Mouse (Mus musculus) limb, embryonic 11.5 days (tissue): ENCODE measurements around the gene 2410137M14Rik. TPM values are rescaled to one million over a fixed set of nuclear protein-coding genes. Genes with fewer than 3 reads are reported as not detected.

Experiments
- ATAC-seq: fragments of 200-750 bp; cut with Nextera tagmentation; 2 replicates; pipeline ENCODE4 v1.8.0; 2017; ENCODE audit warnings: low read depth; ENCODE audit not compliant: insufficient number of reproducible peaks, low FRiP score, low TSS enrichment
- DNase-seq: peaks from one replicate; pipeline ENCODE4 v3.0.0-alpha.2; 2015; ENCODE audit warnings: low spot score
- H3K27ac ChIP-seq: fragments of 300-500 bp; sonication (generic); replicated peaks from 2 replicates; pipeline ENCODE4 v1.5.1; 2014; ENCODE audit warnings: low read depth, mild to moderate bottlenecking, low read length
- H3K27me3 ChIP-seq: fragments of 300-500 bp; sonication (generic); 2 replicates; pipeline ENCODE4 v1.6.1; 2014; ENCODE audit warnings: mild to moderate bottlenecking, low read length, mixed read lengths; ENCODE audit not compliant: control insufficient read depth, insufficient read depth
- H3K36me3 ChIP-seq: fragments of 300-500 bp; sonication (generic); 2 replicates; pipeline ENCODE4 v1.6.1; 2014; ENCODE audit warnings: mild to moderate bottlenecking, low read length, moderate library complexity, mixed read lengths; ENCODE audit not compliant: control insufficient read depth, insufficient read depth
- H3K4me1 ChIP-seq: fragments of 300-500 bp; sonication (generic); 2 replicates; pipeline ENCODE4 v1.6.1; 2014; ENCODE audit warnings: low read length, mixed read lengths; ENCODE audit not compliant: control insufficient read depth, insufficient read depth
- H3K4me2 ChIP-seq: fragments of 300-500 bp; sonication (generic); 2 replicates; pipeline ENCODE4 v1.6.1; 2014; ENCODE audit warnings: low read depth, mild to moderate bottlenecking, moderate library complexity; ENCODE audit not compliant: severe bottlenecking
- H3K4me3 ChIP-seq: fragments of 300-500 bp; sonication (generic); 2 replicates; pipeline ENCODE4 v1.5.1; 2014; ENCODE audit warnings: low read depth, low read length
- H3K9ac ChIP-seq: fragments of 300-500 bp; sonication (generic); 2 replicates; pipeline ENCODE4 v1.6.1; 2014; ENCODE audit warnings: mild to moderate bottlenecking, low read length
- H3K9me3 ChIP-seq: fragments of 300-500 bp; sonication (generic); 2 replicates; pipeline ENCODE4 v1.6.1; 2016; ENCODE audit warnings: low read length; ENCODE audit not compliant: control insufficient read depth
- WGBS: fragments of 180-500 bp; shearing (Covaris S2); extraction: QIAGEN DNeasy Blood & Tissue Kit; methylation state at CpG from one replicate; pipeline ENCODE4 v1.1.7; 2014; 5-methylcytosine and 5-hydroxymethylcytosine counted together
- polyA plus RNA-seq: library from polyadenylated mRNA; unstranded; fragments of >200 nt; fragmentation: Nextera tagmentation; extraction: Ambion mirVana; gene quantifications from 2 replicates; pipeline ENCODE4 v1.2.1, GENCODE M21; 2014

Gene 2410137M14Rik
- polyA plus RNA-seq, 1 experiment from 2014 or later: not detected

DNA sequence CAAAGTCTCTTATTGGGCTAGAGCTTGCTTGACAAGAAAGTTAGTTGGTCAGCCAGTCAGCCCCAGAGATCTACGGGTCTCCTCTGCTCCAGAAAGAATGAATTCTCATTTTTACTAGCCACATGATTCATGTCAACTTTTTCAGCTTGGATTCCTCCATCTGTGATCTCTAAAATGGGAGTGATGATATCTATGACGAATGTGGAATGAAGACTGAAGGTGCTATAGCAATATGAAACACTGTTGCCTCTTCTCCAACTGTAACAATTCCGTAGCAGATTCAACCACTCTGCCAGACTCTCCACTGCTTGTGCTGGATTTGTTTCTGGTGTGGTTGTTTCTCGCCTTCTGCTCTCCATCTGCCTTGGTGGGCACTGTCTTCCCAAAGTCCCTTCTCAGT lies 49.9 kb downstream of the 2410137M14Rik start:
- Histone ChIP-seq H3K4me2 (no peak overlapping the region), H3K9me3 (no peaks in the 10 kb centered on the region), H3K4me3 (no peak overlapping the region), H3K36me3 (no peaks in the 10 kb centered on the region), H3K27ac (no peak overlapping the region), H3K9ac (no peak overlapping the region), H3K27me3 (no peaks in the 10 kb centered on the region), H3K4me1 (no peaks in the 10 kb centered on the region)
- ATAC-seq (no peak), DNase-seq (no peak)
- WGBS: 83% methylated on average over 4 of the region's 4 CpGs

DNA sequence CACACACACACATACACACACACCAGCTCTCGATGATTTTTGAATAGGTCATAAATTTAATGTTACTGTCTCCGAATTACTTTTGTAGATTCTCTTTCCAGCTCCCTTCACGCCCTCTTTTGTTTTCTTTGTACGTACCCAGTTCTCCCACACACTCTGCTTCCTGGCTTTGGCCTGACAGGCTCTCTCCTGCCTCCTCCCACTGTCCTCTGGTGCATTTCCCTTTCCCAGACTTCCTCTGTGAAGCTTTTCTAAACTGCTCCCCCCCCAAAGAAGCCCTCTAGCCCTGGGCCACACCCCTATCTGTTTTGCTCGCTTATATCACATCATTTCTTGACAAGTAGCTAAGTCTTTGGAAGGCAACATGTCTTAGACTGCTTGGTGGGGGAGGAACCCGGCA lies 50.8 kb downstream of the 2410137M14Rik start:
- 81% methylated on average over 6 of the region's 6 CpGs for WGBS
- Histone ChIP-seq H3K9ac (no peak overlapping the region), H3K27ac (no peak overlapping the region), H3K9me3 (no peaks in the 10 kb centered on the region), H3K36me3 (no peaks in the 10 kb centered on the region), H3K27me3 (no peaks in the 10 kb centered on the region), H3K4me2 (no peak overlapping the region), H3K4me3 (no peak overlapping the region), H3K4me1 (no peaks in the 10 kb centered on the region)
- no peak for ATAC-seq
- no peak for DNase-seq

DNA sequence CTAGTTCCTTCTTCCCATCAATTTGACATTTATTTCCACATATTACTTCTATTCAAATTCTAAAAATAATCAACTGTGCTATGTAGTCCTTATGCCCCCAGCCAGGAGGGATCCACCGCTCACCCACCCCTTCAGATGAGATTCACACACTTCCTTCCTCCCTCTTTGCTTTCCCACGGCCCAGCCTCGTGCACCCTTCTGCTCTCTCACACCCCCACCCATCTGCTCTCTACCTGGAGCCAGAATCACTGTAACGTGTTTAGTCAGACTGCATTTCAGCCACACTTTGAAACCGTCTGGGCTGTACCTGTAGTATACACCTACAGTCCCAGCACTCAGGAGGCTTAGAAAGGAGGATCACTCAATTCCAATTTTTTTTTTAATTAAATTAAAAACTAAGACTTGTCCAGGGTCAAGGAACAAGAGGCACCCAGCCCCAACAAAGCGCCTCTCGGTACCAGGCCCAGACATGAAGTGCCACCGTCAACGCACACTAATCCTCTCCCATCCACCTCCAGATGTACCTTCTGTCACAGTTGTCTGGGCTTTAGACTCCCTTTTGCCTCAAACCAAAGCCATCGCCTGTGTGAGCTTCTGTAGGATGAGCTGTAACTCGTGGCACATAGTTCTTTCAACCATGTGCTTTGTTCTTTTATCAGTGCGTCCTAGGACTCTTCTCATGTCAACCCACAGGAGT lies 51.7 kb downstream of the 2410137M14Rik start:
- no peak overlapping the region for H3K4me3 ChIP-seq
- no peak overlapping the region for H3K27ac ChIP-seq
- no peaks in the 10 kb centered on the region for H3K36me3 ChIP-seq
- 76% methylated on average over 12 of the region's 12 CpGs for WGBS
- H3K4me1 ChIP-seq: no peaks in the 10 kb centered on the region
- DNase-seq: no peak
- no peaks in the 10 kb centered on the region for H3K27me3 ChIP-seq
- ATAC-seq: no peak
- no peak overlapping the region for H3K9ac ChIP-seq
- no peaks in the 10 kb centered on the region for H3K9me3 ChIP-seq
- H3K4me2 ChIP-seq: no peak overlapping the region

Other genes with a start within 250 kb of the 2410137M14Rik start
- gene H2-M10.5, start 208.3 kb downstream of the 2410137M14Rik start, polyA plus RNA-seq: not detected in 2 replicates
- not detected in 2 replicates for gene H2-M10.6, start 169.1 kb downstream of the 2410137M14Rik start, polyA plus RNA-seq
- 33.5 and 40.6 TPM in 2 replicates for gene Trim26, start 144.1 kb downstream of the 2410137M14Rik start, polyA plus RNA-seq
- gene Trim15, start 114.0 kb downstream of the 2410137M14Rik start, polyA plus RNA-seq: 0.08 and 0.51 TPM in 2 replicates
- gene Trim10, start 111.7 kb downstream of the 2410137M14Rik start, polyA plus RNA-seq: 5.0 and 6.0 TPM in 2 replicates
- gene Trim40, start 91.1 kb downstream of the 2410137M14Rik start, polyA plus RNA-seq: not detected in 2 replicates
- not detected in 2 replicates for gene Trim31, start 83.1 kb downstream of the 2410137M14Rik start, polyA plus RNA-seq
- 0.31 and 0.45 TPM in 2 replicates for gene Rnf39, start 38.3 kb downstream of the 2410137M14Rik start, polyA plus RNA-seq
- 142 and 147 TPM in 2 replicates for gene Ppp1r11, start 29.5 kb downstream of the 2410137M14Rik start, polyA plus RNA-seq
- 118 and 119 TPM in 2 replicates for gene Znrd1, start 22.7 kb downstream of the 2410137M14Rik start, polyA plus RNA-seq
- gene Znrd1as, start 22.6 kb downstream of the 2410137M14Rik start, polyA plus RNA-seq: 7.8 and 8.7 TPM in 2 replicates
- 0.49 and 0.65 TPM in 2 replicates for gene H2-M5, start 8.3 kb upstream of the 2410137M14Rik start, polyA plus RNA-seq
- gene Zfp57, start 19.9 kb upstream of the 2410137M14Rik start, polyA plus RNA-seq: 101 and 106 TPM in 2 replicates
- 0.25 and 0.26 TPM in 2 replicates for gene Mog, start 42.2 kb upstream of the 2410137M14Rik start, polyA plus RNA-seq
- 7.9 and 9.7 TPM in 2 replicates for gene Gabbr1, start 64.7 kb upstream of the 2410137M14Rik start, polyA plus RNA-seq
- gene Olfr90, start 107.3 kb upstream of the 2410137M14Rik start, polyA plus RNA-seq: 0.09 TPM in 1 of 2 replicates, not detected in the other
- 0.14 TPM in 1 of 2 replicates, not detected in the other for gene Olfr91, start 117.0 kb upstream of the 2410137M14Rik start, polyA plus RNA-seq
- gene Olfr92, start 138.9 kb upstream of the 2410137M14Rik start, polyA plus RNA-seq: not detected in 2 replicates
- gene Olfr93, start 180.3 kb upstream of the 2410137M14Rik start, polyA plus RNA-seq: not detected in 2 replicates
- gene Ubd, start 212.7 kb upstream of the 2410137M14Rik start, polyA plus RNA-seq: not detected in 2 replicates
- not detected in 2 replicates for gene Olfr94, start 219.8 kb upstream of the 2410137M14Rik start, polyA plus RNA-seq
- gene Olfr95, start 231.9 kb upstream of the 2410137M14Rik start, polyA plus RNA-seq: not detected in 2 replicates
- gene Olfr96, start 238.9 kb upstream of the 2410137M14Rik start, polyA plus RNA-seq: not detected in 2 replicates